Mouse (Mus musculus): ENCODE measurements at regions not wholly inside any gene's neighbourhood (a gene's known extent, or its start where the extent isn't known, plus 50 kb on each side); places are given as distances from the start of the nearest gene placed in this dataset.
"Not testable (repeated sequence)": the region's sequence is repeated elsewhere in the genome, so short reads cannot be mapped to it uniquely, and the experiment has no call there.

DNA sequence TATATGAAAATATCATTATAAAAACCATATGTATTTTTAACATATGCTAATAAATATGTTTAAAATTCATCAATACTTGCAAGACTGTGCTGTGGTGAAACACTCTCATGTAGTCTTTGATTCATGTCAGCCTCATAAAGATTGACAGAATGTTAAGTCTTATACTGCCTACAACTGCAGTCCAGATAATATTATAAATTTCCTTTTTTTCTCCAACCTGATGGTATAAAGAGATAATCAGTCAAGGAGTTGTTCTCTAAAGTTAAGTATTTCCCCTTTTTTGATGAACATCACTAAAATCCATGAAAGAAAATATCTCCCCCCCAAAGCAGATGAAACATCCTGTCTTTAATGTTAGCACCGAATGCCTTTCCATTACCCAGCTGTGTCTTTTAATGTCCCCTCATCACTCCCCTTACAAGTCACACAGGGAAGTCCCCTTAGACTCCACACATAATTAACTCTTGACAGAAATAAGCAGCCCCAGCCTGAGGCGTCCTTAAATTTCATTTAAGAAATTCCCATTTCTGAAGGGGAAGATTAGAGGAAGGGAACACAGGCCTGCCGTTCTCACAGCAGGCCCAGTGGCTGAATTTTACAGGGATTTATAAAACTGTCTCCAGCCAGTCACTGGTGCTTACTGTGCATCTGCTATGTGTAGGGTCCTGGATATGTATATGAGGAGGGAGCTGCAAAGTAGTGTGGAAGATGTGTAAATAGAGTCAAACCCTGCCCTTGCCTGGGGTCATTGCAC lies 129.0 kb upstream of the Tbl1xr1 start:
- ATAC-seq (replicated peaks; ENCODE audit: low FRiP score, poor library complexity, severe bottlenecking): no peak

DNA sequence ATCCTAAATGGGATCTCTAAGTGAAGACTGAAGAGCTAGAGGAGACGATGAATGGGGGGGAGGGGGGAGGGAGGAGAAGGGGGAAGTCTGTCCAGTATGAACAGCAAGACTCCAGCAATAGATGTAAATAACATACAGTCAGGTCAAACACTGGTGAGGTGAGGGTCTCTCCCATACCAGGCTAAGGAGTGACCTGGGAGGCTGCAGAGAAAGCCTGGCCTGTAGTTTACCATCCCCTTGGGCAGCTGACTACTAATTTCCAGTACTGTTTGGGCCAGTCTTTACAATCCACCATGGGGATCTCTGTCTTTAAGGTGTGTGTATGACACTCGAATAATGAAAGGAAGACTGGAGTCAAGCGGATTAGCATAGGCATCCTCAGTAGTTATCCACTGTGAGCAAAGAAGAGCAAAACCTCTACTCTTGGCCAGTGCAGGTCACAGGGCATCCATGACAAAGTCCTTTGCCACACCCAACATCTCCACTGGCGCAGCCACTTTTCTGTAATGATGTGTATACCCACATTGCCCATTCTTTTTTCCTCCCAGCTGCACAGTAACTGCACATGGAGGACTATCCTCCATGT lies 128.3 kb upstream of the Tbl1xr1 start:
- ATAC-seq (replicated peaks; ENCODE audit: low FRiP score, poor library complexity, severe bottlenecking): no peak

GRCm38 (mm10) chr3:21949459-21949858 lies 127.0 kb upstream of the Tbl1xr1 start:
- no peak for ATAC-seq (replicated peaks; ENCODE audit: low FRiP score, poor library complexity, severe bottlenecking)

GRCm38 (mm10) chr3:21950571-21950970 lies 125.9 kb upstream of the Tbl1xr1 start:
- no peak for ATAC-seq (replicated peaks; ENCODE audit: low FRiP score, poor library complexity, severe bottlenecking)

DNA sequence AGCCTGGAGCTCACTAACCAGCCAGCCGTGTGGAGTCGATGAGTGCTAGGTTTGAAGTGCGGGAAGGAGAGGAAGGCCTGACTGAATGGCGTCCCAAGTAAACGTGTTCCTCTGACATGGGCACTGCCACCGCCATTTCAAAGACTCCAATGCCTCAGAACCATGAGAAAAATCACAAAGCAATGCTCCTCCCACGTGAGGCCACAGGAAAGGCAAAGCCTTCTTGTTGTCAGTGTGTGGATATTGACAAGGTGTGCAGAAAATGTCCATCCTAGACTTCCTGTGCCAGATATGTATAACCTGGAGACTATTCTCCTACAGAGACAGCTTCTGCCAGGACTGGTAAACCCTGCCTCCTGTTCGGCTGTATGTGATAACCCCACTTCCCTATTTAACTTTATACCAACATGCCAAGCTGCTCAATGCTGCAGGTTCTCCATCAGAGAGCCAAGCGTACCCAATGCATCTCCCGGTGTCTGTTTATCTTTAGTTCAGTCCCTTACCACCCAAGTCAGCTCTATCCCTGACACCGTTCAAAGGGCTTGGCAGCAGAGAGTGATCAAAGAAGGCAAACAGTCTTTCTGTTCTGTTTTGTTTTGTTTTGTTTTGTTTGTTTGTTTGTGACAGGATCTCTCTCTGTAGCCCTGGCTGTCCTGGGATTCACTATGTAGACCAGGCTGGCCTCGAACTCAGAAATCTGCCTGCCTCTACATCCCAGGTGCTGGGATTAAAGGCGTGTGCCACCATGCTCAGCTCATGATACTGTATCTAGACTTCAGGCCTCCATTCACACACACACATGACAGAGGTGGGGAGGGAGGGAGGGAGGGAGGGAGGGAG lies 124.8 kb upstream of the Tbl1xr1 start:
- no peak for ATAC-seq (replicated peaks; ENCODE audit: low FRiP score, poor library complexity, severe bottlenecking)

GRCm38 (mm10) chr3:21952695-21953415 lies 123.6 kb upstream of the Tbl1xr1 start:
- ATAC-seq (replicated peaks; ENCODE audit: low FRiP score, poor library complexity, severe bottlenecking): no peak

GRCm38 (mm10) chr3:21953416-21953810 lies 123.0 kb upstream of the Tbl1xr1 start:
- ATAC-seq (replicated peaks; ENCODE audit: low FRiP score, poor library complexity, severe bottlenecking): no peak

- no peak for ATAC-seq (replicated peaks; ENCODE audit: low FRiP score, poor library complexity, severe bottlenecking)
These were observed 120.8 kb upstream of the Tbl1xr1 start for GRCm38 (mm10) chr3:21955681-21956080.

DNA sequence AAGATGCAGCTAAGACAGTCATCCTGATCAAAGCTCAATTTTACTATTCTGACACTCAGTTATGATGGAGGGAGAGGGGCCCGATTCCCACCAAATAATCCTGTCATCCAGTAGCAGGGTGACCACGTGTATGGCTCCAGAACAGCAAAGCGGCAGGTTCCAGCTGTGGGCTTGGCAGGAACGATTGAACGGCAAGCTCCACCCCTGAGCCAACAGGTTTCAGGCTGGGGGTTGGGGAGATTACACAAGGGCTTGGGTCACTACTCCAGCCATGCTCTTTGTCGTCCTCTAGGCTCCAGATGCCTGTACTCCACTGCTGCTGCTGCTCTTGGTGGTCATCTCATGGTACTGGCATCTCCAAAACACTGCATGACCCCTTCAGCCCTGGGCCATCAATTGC lies 119.3 kb upstream of the Tbl1xr1 start:
- ATAC-seq (replicated peaks; ENCODE audit: low FRiP score, poor library complexity, severe bottlenecking): not testable (repeated sequence)

GRCm38 (mm10) chr3:21958595-21959286 lies 117.7 kb upstream of the Tbl1xr1 start:
- ATAC-seq (replicated peaks; ENCODE audit: low FRiP score, poor library complexity, severe bottlenecking): no peak

DNA sequence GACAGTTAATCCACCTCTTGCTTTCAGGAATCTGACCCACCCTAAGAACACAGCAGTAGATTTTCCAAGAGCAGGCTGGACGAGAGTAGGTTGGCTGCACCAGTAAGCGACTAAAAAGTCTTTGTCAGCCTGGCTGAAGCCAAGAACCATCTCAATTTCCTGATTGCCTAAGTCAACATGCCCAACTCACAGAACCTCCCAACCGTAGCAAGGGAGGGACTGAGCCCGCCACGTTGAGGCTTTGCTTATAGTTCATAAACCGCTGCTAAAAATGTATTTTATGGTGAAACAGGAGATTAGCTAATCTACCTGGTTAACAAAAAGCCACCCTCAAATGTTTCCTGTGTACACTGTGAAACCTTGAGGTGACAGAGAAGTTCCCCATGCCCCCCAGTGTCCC lies 115.4 kb upstream of the Tbl1xr1 start:
- ATAC-seq (replicated peaks; ENCODE audit: low FRiP score, poor library complexity, severe bottlenecking): no peak

DNA sequence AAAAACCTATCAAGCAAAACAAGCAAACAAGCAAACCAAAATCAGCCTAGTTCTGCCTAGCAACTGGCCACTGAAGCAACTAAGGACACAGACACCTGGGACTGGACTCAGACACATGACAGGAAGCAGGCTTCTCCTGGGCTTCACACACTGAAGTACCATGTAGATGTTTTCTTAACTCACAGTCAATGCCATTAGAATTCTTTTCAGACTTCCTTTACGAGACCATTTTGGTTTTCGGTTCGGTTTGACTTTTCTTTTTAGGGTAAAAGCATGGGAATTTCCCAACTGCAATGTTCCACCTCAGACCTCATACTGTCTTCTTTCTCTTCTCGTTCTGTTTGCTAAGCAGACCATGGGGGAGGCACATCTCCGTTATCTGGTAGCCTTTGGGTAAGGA lies 114.7 kb upstream of the Tbl1xr1 start:
- no peak for ATAC-seq (replicated peaks; ENCODE audit: low FRiP score, poor library complexity, severe bottlenecking)

- no peak for ATAC-seq (replicated peaks; ENCODE audit: low FRiP score, poor library complexity, severe bottlenecking)
These were observed 114.1 kb upstream of the Tbl1xr1 start for GRCm38 (mm10) chr3:21962360-21962782.

DNA sequence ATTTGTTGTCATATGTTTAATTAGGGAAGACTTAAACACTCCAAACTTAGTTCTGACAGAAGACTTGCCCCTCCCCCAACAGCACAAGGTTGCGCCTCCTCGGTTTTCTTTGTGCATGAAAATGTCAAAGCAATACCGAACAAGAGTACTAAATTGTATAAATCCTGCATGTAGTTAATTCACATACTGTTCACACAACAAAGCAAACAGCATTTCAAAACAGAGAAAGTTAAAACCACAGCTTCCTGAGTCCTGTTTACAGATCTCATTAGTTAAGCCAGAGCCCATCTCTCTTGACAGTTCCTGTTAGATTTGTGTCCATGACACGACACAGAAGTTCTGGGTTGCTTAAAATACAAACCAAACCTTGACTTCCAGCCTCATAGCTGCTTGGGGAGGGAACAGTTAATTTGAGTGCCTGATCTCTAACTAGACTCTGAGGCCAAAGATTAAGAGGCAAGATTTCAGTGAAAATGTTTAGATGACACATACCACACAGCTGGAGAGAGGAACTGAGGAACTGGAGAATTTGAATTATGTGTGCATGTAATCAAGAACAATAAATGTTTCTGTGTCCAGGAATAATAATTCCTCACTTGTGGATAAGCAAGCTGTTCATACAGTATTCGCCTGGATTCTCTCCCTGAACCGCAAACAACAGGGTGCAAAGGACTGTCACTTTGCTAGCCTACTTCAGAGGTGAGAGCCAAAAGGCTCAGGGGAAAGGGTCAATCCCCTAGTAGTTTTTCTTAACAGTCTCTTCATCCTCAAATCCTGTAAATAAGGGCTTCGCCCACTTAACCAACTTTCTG lies 113.3 kb upstream of the Tbl1xr1 start:
- ATAC-seq (replicated peaks; ENCODE audit: low FRiP score, poor library complexity, severe bottlenecking): no peak

DNA sequence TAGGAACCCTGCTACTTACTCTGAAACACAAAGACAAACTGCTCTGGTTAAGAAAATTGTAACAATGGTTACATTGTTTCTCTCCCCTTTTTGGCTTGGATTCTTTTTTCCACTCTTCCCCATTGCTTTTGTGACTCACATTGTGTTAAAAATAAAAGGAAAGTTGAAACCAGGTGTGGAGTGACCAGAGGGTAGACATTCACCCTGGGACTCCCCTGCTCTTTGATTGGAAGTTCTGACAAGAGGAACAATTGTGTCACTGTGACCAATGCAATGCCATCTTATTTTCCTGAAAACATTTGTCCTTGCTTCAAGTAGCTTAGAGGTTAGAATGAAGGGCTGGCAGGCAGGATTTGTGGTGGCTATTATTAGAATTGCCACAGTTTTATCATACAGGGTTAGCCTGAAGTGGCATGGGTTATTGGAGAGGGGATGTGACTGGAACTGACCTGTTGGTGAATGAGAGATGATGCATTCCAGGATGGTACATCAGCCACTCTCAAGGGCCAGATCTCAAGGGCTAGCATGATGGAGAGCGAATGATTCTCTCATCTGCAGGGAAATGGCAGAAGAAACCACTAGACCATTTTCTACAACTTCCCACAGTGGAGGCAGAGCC lies 112.6 kb upstream of the Tbl1xr1 start:
- ATAC-seq (replicated peaks; ENCODE audit: low FRiP score, poor library complexity, severe bottlenecking): no peak

- no peak for ATAC-seq (replicated peaks; ENCODE audit: low FRiP score, poor library complexity, severe bottlenecking)
These were observed 112.0 kb upstream of the Tbl1xr1 start for GRCm38 (mm10) chr3:21964438-21964837.

- ATAC-seq (replicated peaks; ENCODE audit: low FRiP score, poor library complexity, severe bottlenecking): no peak
These were observed 110.9 kb upstream of the Tbl1xr1 start for GRCm38 (mm10) chr3:21965556-21965955.

GRCm38 (mm10) chr3:21971731-21972130 lies 104.7 kb upstream of the Tbl1xr1 start:
- no peak for ATAC-seq (replicated peaks; ENCODE audit: low FRiP score, poor library complexity, severe bottlenecking)
